In genomic region chr5:24623041-24623985, GRCm38 (mm10) we compare ENCODE assay signal across 8 mouse cellular contexts. TPM values are rescaled to one million over a fixed set of nuclear protein-coding genes. Genes with fewer than 3 reads are reported as not detected.
DNase-seq lines count a peak whose midpoint lies in the region; ATAC-seq lines count a peak whose summit lies in the region.

No protein-coding gene starts in this region.

- H3K4me3 ChIP-seq in heart, embryonic 10.5 days = peak overlapping the region; percentile 68; the same call in 1 of the 2 replicates
- peak overlapping the region; percentile 44; the same call in 1 of the 2 replicates for H3K4me3 ChIP-seq in limb, embryonic 11.5 days (ENCODE audit: low read depth, low read length)

- no peak overlapping the region for H3K27ac ChIP-seq in heart, embryonic 10.5 days
- no peak overlapping the region for H3K27ac ChIP-seq in limb, embryonic 11.5 days (replicated peaks; ENCODE audit: low read depth, low read length)

- no peak for ATAC-seq in limb, embryonic 11.5 days (ENCODE audit: insufficient number of reproducible peaks, low FRiP score, low TSS enrichment, low read depth)
- no peak for ATAC-seq in megakaryocyte-erythroid progenitor cell, adult 5-6 weeks (replicated peaks; ENCODE audit: low FRiP score, low TSS enrichment, poor library complexity, severe bottlenecking)

- H3K36me3 ChIP-seq in heart, embryonic 10.5 days = no peaks in the 10 kb centered on the region
- H3K36me3 ChIP-seq in limb, embryonic 11.5 days (ENCODE audit: control insufficient read depth, insufficient read depth, low read length) = no peaks in the 10 kb centered on the region

- peaks cover 54% of the 10 kb centered on the region for H3K27me3 ChIP-seq in heart, embryonic 10.5 days (ENCODE audit: insufficient read depth, poor library complexity, severe bottlenecking)
- H3K27me3 ChIP-seq in limb, embryonic 11.5 days (ENCODE audit: control insufficient read depth, insufficient read depth, low read length) = peaks cover 24% of the 10 kb centered on the region

- peak overlapping the region; percentile 98; the same call in 1 of the 2 replicates for H3K4me2 ChIP-seq in limb, embryonic 11.5 days (ENCODE audit: low read depth, severe bottlenecking)

- no peaks in the 10 kb centered on the region for H3K9me3 ChIP-seq in heart, embryonic 10.5 days
- no peaks in the 10 kb centered on the region; the same call in 1 of the 2 replicates for H3K9me3 ChIP-seq in limb, embryonic 11.5 days (ENCODE audit: control insufficient read depth, low read length)

- H3K9ac ChIP-seq in limb, embryonic 11.5 days (ENCODE audit: low read length) = 0 out of 2 replicates have a peak overlapping the region, but pooled peaks have one; percentile 70

- no peak for DNase-seq in heart, embryonic 10.5 days (ENCODE audit: low spot score)
- DNase-seq in heart, postnatal 36 days = no peak
- peak; percentile 35 for DNase-seq in right cerebral cortex, postnatal 14 days
- DNase-seq in right cerebral cortex, postnatal 25 days = no peak
- no peak for DNase-seq in limb, embryonic 11.5 days (ENCODE audit: low spot score)
- DNase-seq in adrenal gland, adult 2 months = no peak
- no peak for DNase-seq in layer of hippocampus, postnatal 36 days

- intact Hi-C loops in heart, postnatal 36 days (cut with DNase I) = no loop called here

- peaks cover 29% of the 10 kb centered on the region for H3K4me1 ChIP-seq in heart, embryonic 10.5 days
- H3K4me1 ChIP-seq in limb, embryonic 11.5 days (ENCODE audit: control insufficient read depth, insufficient read depth, low read length) = peaks cover 11% of the 10 kb centered on the region

- 47% methylated on average over 8 of the region's 8 CpGs for WGBS in heart, embryonic 10.5 days
- WGBS in limb, embryonic 11.5 days = 53% methylated on average over 8 of the region's 8 CpGs

RNA-seq across cellular contexts. Expression of gene Smarcd3, which starts 0.9 kb away (rescaled TPM):
- 73.7 and 92.1 TPM in 2 replicates for polyA plus RNA-seq in heart, embryonic 10.5 days (2016; fragmentation: Nextera tagmentation; extraction: Ambion mirVana)
- total RNA-seq in heart, postnatal 36 days (2021) = 10 to 100 TPM; 63.2 to 64.5 TPM
- 44.2 and 44.7 TPM in 2 replicates for polyA plus RNA-seq in limb, embryonic 11.5 days (2014; fragmentation: Nextera tagmentation; extraction: Ambion mirVana)
- not detected in 2 replicates for total RNA-seq in megakaryocyte-erythroid progenitor cell, adult 5-6 weeks (2014; fragmentation: Nextera tagmentation)
- total RNA-seq in megakaryocyte-erythroid progenitor cell, adult 5-6 weeks (2017) = not detected in 2 replicates
- 10 to 100 TPM; 14.2 to 25.0 TPM for total RNA-seq in adrenal gland, adult 2 months (2021)
- 53.1 and 71.3 TPM in 2 replicates for polyA plus RNA-seq in adrenal gland, adult 2 months (2012; rRNA removed)
- total RNA-seq in layer of hippocampus, postnatal 36 days (2021) = 10 to 100 TPM; 88.0 to 89.8 TPM

RNA-seq across cellular contexts. Expression of gene Chpf2, which starts 36.8 kb away (rescaled TPM):
- polyA plus RNA-seq in heart, embryonic 10.5 days (2016; fragmentation: Nextera tagmentation; extraction: Ambion mirVana) = 19.1 and 22.8 TPM in 2 replicates
- 10 to 100 TPM; 10.8 to 11.6 TPM for total RNA-seq in heart, postnatal 36 days (2021)
- polyA plus RNA-seq in limb, embryonic 11.5 days (2014; fragmentation: Nextera tagmentation; extraction: Ambion mirVana) = 8.1 and 9.0 TPM in 2 replicates
- total RNA-seq in megakaryocyte-erythroid progenitor cell, adult 5-6 weeks (2014; fragmentation: Nextera tagmentation) = 12.0 and 14.7 TPM in 2 replicates
- 14.5 and 22.5 TPM in 2 replicates for total RNA-seq in megakaryocyte-erythroid progenitor cell, adult 5-6 weeks (2017)
- 10 to 100 TPM; 37.9 to 49.7 TPM for total RNA-seq in adrenal gland, adult 2 months (2021)
- polyA plus RNA-seq in adrenal gland, adult 2 months (2012; rRNA removed) = 60.0 and 76.6 TPM in 2 replicates
- 10 to 100 TPM; 58.0 to 61.2 TPM for total RNA-seq in layer of hippocampus, postnatal 36 days (2021)

RNA-seq across cellular contexts. Expression of gene Abcf2, which starts 46.0 kb away (rescaled TPM):
- polyA plus RNA-seq in heart, embryonic 10.5 days (2016; fragmentation: Nextera tagmentation; extraction: Ambion mirVana) = 107 and 126 TPM in 2 replicates
- total RNA-seq in heart, postnatal 36 days (2021) = 10 to 100 TPM; 55.3 to 56.0 TPM
- 149 and 155 TPM in 2 replicates for polyA plus RNA-seq in limb, embryonic 11.5 days (2014; fragmentation: Nextera tagmentation; extraction: Ambion mirVana)
- 70.2 and 80.7 TPM in 2 replicates for total RNA-seq in megakaryocyte-erythroid progenitor cell, adult 5-6 weeks (2014; fragmentation: Nextera tagmentation)
- total RNA-seq in megakaryocyte-erythroid progenitor cell, adult 5-6 weeks (2017) = 122 and 164 TPM in 2 replicates
- 10 to 100 TPM; 72.0 TPM for total RNA-seq in adrenal gland, adult 2 months (2021)
- polyA plus RNA-seq in adrenal gland, adult 2 months (2012; rRNA removed) = 66.9 and 82.4 TPM in 2 replicates
- 10 to 100 TPM; 74.5 to 77.3 TPM for total RNA-seq in layer of hippocampus, postnatal 36 days (2021)

Comparison
In these comparisons a context has a peak if more than half of its experiments do, and no peak if none do; other contexts are left out.
1. RNA of gene Smarcd3, which starts 0.9 kb away (total RNA-seq): 88.0 to 89.8 TPM in layer of hippocampus, postnatal 36 days, 63.2 to 64.5 TPM in heart, postnatal 36 days and 14.2 to 25.0 TPM in adrenal gland, adult 2 months; not detected in megakaryocyte-erythroid progenitor cell, adult 5-6 weeks; every median in the first group is over 10 times any median in the second.